Mouse (Mus musculus) hindbrain, embryonic 11.5 days (tissue): Measurements from ENCODE around the gene Gm28047. TPM values are rescaled to one million over a fixed set of nuclear protein-coding genes. Genes with fewer than 3 reads are reported as not detected.
"Not testable (repeated sequence)": the region's sequence is repeated elsewhere in the genome, so short reads cannot be mapped to it uniquely, and the experiment has no call there.

Experiments used
- ATAC-seq: fragments of 200-750 bp; cut with Nextera tagmentation; 2 replicates; pipeline ENCODE4 v1.8.0; 2017; ENCODE audit warnings: mild to moderate bottlenecking, moderate TSS enrichment, moderate library complexity; ENCODE audit not compliant: low FRiP score
- DNase-seq: peaks from one replicate; pipeline ENCODE4 v3.0.0-alpha.2; 2015; ENCODE audit warnings: low spot score
- H3K27ac ChIP-seq: fragments of 300-500 bp; sonication (generic); 2 replicates; pipeline ENCODE4 v1.5.1; 2014; ENCODE audit warnings: mild to moderate bottlenecking, low read depth, low read length
- H3K27me3 ChIP-seq: fragments of 300-500 bp; sonication (generic); 2 replicates; pipeline ENCODE4 v1.6.1; 2014; ENCODE audit warnings: mild to moderate bottlenecking, low read length, moderate library complexity, mixed read lengths; ENCODE audit not compliant: control insufficient read depth, insufficient read depth
- H3K36me3 ChIP-seq: fragments of 300-500 bp; sonication (generic); 2 replicates; pipeline ENCODE4 v1.6.1; 2014; ENCODE audit warnings: mild to moderate bottlenecking, low read length, moderate library complexity, mixed read lengths; ENCODE audit not compliant: control insufficient read depth, insufficient read depth
- H3K4me1 ChIP-seq: fragments of 300-500 bp; sonication (generic); replicated peaks from 2 replicates; pipeline ENCODE4 v1.6.1; 2014; ENCODE audit warnings: low read length, mixed read lengths; ENCODE audit not compliant: control insufficient read depth, insufficient read depth
- H3K4me2 ChIP-seq: fragments of 300-500 bp; sonication (generic); replicated peaks from 2 replicates; pipeline ENCODE4 v1.6.1; 2014; ENCODE audit warnings: mild to moderate bottlenecking, low read depth, low read length
- H3K4me3 ChIP-seq: fragments of 300-500 bp; sonication (generic); 2 replicates; pipeline ENCODE4 v1.5.1; 2014; ENCODE audit warnings: low read depth, low read length
- H3K9ac ChIP-seq: fragments of 300-500 bp; sonication (generic); 2 replicates; pipeline ENCODE4 v1.6.1; 2014; ENCODE audit warnings: low read depth, low read length
- H3K9me3 ChIP-seq: fragments of 300-500 bp; sonication (generic); 2 replicates; pipeline ENCODE4 v1.6.1; 2016; ENCODE audit warnings: low read length; ENCODE audit not compliant: control insufficient read depth
- WGBS: fragments of 180-500 bp; shearing (Covaris S2); extraction: QIAGEN DNeasy Blood & Tissue Kit; methylation state at CpG from one replicate; pipeline ENCODE4 v1.1.7; 2014; 5-methylcytosine and 5-hydroxymethylcytosine counted together
- polyA plus RNA-seq: library from polyadenylated mRNA; unstranded; fragments of >200 nt; fragmentation: Nextera tagmentation; extraction: Ambion mirVana; gene quantifications from 2 replicates; pipeline ENCODE4 v1.2.1, GENCODE M21; 2014

Gene Gm28047
- polyA plus RNA-seq, 1 experiment from 2014 or later: 0.93 TPM

DNA sequence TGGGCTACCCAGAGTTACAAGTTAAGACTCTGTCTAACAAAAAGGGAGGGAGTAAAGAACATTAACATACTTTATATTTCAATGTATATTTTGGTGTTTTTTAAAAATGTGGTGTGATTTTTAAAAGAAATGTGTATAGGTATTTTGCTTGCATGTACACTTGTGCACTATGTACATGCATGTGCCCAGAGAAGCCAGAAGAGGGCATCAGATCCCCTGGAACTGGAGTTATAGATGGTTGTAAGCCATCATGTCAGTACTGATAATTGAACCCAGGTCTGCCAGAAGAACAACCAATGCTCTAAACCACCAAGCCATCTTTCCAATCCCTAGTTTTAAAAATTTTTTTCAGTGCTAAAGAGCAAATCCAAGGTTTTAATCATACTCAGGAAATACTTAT is 11.9 kb downstream of the Gm28047 start:
- Histone ChIP-seq H3K27ac (no peak overlapping the region), H3K9ac (no peak overlapping the region), H3K36me3 (no peaks in the 10 kb centered on the region)

DNA sequence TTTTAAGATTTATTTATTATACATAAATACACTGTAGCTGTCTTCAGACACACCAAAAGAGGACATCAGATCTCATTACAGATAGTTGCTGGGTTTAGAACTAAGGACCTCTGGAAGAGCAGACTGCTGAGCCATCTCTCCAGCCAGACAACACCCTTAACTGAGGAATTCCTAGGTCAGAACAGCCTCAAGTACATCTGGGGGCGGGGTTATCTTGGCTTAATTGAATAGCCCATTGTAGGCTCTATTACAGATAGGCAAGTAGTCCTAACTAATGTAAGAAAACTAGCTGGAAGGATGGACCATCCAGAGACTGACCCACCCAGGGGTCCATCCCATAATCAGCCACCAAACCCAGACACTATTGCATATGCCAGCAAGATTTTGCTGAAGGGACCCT is 16.3 kb downstream of the Gm28047 start:
- 78% methylated on average over 1 of the region's 1 CpGs for WGBS
- H3K9ac ChIP-seq, DNase-seq, H3K36me3 ChIP-seq, H3K27ac ChIP-seq, H3K9me3 ChIP-seq, H3K4me3 ChIP-seq, H3K27me3 ChIP-seq, H3K4me1 ChIP-seq, H3K4me2 ChIP-seq, ATAC-seq: not testable (repeated sequence)

More for the DNA sequence above, 11.9 kb downstream of the Gm28047 start:
- Histone ChIP-seq H3K27me3 (no peaks in the 10 kb centered on the region), H3K4me2 (no peak overlapping the region), H3K9me3 (no peaks in the 10 kb centered on the region), H3K4me3 (no peak overlapping the region), H3K4me1 (no peaks in the 10 kb centered on the region)
- DNase-seq: no peak
- no peak for ATAC-seq

- Histone ChIP-seq H3K36me3 (no peaks in the 10 kb centered on the region), H3K4me3 (no peak overlapping the region), H3K27ac (no peak overlapping the region), H3K9ac (no peak overlapping the region), H3K9me3 (no peaks in the 10 kb centered on the region), H3K27me3 (no peaks in the 10 kb centered on the region), H3K4me2 (no peak overlapping the region), H3K4me1 (no peaks in the 10 kb centered on the region)
- DNase-seq: no peak
- 86% methylated on average over 8 of the region's 8 CpGs for WGBS
- ATAC-seq: no peak
Measured at GRCm38 (mm10) chr15:102593996-102594656, 30.7 kb downstream of the Gm28047 start.

- ATAC-seq (no peak), DNase-seq (no peak)
- Histone ChIP-seq H3K27ac (no peak overlapping the region), H3K4me2 (no peak overlapping the region), H3K36me3 (no peaks in the 10 kb centered on the region), H3K4me1 (no peaks in the 10 kb centered on the region), H3K9ac (no peak overlapping the region), H3K9me3 (no peaks in the 10 kb centered on the region), H3K4me3 (no peak overlapping the region), H3K27me3 (no peaks in the 10 kb centered on the region)
- WGBS: 63% methylated on average over 1 of the region's 1 CpGs
Measured at GRCm38 (mm10) chr15:102592674-102593073, 32.2 kb downstream of the Gm28047 start.

- WGBS: 95% methylated on average over 1 of the region's 1 CpGs
Measured at GRCm38 (mm10) chr15:102590567-102590966, 34.3 kb downstream of the Gm28047 start.

DNA sequence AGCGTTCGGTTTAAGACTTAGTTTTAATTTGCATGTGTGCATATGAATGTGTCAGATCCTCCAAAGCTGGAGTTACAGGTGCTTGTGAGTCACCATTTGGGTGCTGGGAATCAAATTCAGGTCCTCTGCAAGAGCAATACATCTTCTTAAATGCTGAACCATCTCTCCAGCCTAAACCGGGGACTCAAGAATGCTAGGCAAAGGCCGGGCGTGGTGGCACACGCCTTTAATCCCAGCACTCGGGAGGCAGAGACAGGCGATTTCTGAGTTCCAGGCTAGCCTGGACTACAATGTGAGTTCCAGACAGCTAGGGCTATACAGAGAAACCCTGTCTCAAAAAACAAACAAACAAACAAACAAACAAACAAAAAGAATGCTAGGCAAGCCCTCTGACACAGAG is 35.0 kb downstream of the Gm28047 start:
- no peaks in the 10 kb centered on the region for H3K36me3 ChIP-seq
- H3K9ac ChIP-seq: no peak overlapping the region
- no peak overlapping the region for H3K27ac ChIP-seq
- DNase-seq (no peak), ATAC-seq (no peak)
- H3K27me3 ChIP-seq: no peaks in the 10 kb centered on the region
- H3K9me3 ChIP-seq: no peaks in the 10 kb centered on the region
- no peak overlapping the region for H3K4me3 ChIP-seq
- no peak overlapping the region for H3K4me2 ChIP-seq
- 94% methylated on average over 8 of the region's 8 CpGs for WGBS
- no peaks in the 10 kb centered on the region for H3K4me1 ChIP-seq

More at GRCm38 (mm10) chr15:102590567-102590966, 34.3 kb downstream of the Gm28047 start:
- H3K27me3 ChIP-seq: no peaks in the 10 kb centered on the region
- no peak overlapping the region for H3K4me2 ChIP-seq
- H3K4me1 ChIP-seq: no peaks in the 10 kb centered on the region
- no peaks in the 10 kb centered on the region for H3K36me3 ChIP-seq
- H3K9ac ChIP-seq: no peak overlapping the region
- no peaks in the 10 kb centered on the region for H3K9me3 ChIP-seq
- ATAC-seq (no peak), DNase-seq (no peak)
- H3K27ac ChIP-seq: no peak overlapping the region
- no peak overlapping the region for H3K4me3 ChIP-seq

GRCm38 (mm10) chr15:102585501-102585900 is 39.4 kb downstream of the Gm28047 start:
- no peak overlapping the region for H3K27ac ChIP-seq
- ATAC-seq (no peak), DNase-seq (no peak)
- H3K9me3 ChIP-seq: no peaks in the 10 kb centered on the region
- H3K4me3 ChIP-seq: no peak overlapping the region
- no peaks in the 10 kb centered on the region for H3K36me3 ChIP-seq
- H3K4me1 ChIP-seq: no peaks in the 10 kb centered on the region
- no peaks in the 10 kb centered on the region for H3K27me3 ChIP-seq
- no peak overlapping the region for H3K4me2 ChIP-seq
- no peak overlapping the region for H3K9ac ChIP-seq
- WGBS: 79% methylated on average over 5 of the region's 5 CpGs

GRCm38 (mm10) chr15:102583708-102584383 is 41.0 kb downstream of the Gm28047 start:
- Histone ChIP-seq H3K9ac (no peak overlapping the region), H3K4me1 (no peaks in the 10 kb centered on the region), H3K27ac (no peak overlapping the region), H3K9me3 (no peaks in the 10 kb centered on the region), H3K36me3 (no peaks in the 10 kb centered on the region), H3K4me2 (no peak overlapping the region), H3K27me3 (no peaks in the 10 kb centered on the region), H3K4me3 (no peak overlapping the region)
- DNase-seq: no peak
- no peak for ATAC-seq
- WGBS: 63% methylated on average over 8 of the region's 8 CpGs

DNA sequence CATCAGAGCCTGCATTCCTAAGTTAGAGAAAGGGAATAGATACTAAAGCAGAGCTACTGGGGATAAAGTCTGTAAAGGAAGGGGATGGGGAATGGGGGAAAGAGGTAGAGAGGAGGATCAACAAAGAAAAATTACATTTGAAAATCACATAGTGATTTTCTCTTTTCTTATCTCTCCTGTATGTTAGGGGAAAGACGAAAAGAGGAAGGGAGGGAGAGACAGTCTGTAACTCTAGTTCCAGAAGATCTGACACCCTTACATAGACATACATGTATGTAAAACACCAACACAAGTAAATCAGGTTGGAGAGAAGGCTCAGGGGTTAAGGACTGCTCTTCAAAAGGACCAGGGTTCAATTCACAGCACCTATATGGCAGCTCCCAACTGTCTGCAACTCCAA is 43.7 kb downstream of the Gm28047 start:
- Histone ChIP-seq H3K36me3 (no peaks in the 10 kb centered on the region), H3K27ac (no peak overlapping the region), H3K9ac (no peak overlapping the region), H3K4me1 (no peaks in the 10 kb centered on the region), H3K9me3 (no peaks in the 10 kb centered on the region), H3K4me2 (no peak overlapping the region), H3K4me3 (no peak overlapping the region), H3K27me3 (no peaks in the 10 kb centered on the region)
- 82% methylated on average over 1 of the region's 1 CpGs for WGBS
- ATAC-seq (no peak), DNase-seq (no peak)
